Mouse (Mus musculus) liver, adult 2 months (tissue): ENCODE measurements around the gene Kcnk10. TPM values are rescaled to one million over a fixed set of nuclear protein-coding genes. Genes with fewer than 3 reads are reported as not detected.
"Not testable (repeated sequence)": the region's sequence is repeated elsewhere in the genome, so short reads cannot be mapped to it uniquely, and the experiment has no call there.

ENCODE experiments used
- DNase-seq: peaks from one replicate; pipeline ENCODE4 v3.0.0-alpha.2; 2011; ENCODE audit warnings: low read depth, low spot score; ENCODE audit errors: extremely low read depth
- H3K27ac ChIP-seq: fragments of 200-500 bp; replicated peaks from 2 replicates; pipeline ENCODE4 v1.5.1; 2012; ENCODE audit warnings: low read depth, mild to moderate bottlenecking, control low read depth, inconsistent platforms, low read length; ENCODE audit not compliant: insufficient read depth
- H3K27me3 ChIP-seq: fragments of 200-500 bp; 2 replicates; pipeline ENCODE4 v1.6.1; 2012; ENCODE audit warnings: mild to moderate bottlenecking, moderate library complexity, low read length, inconsistent platforms; ENCODE audit not compliant: control insufficient read depth, insufficient read depth
- H3K36me3 ChIP-seq: fragments of 200-500 bp; 2 replicates; pipeline ENCODE4 v1.6.1; 2012; ENCODE audit warnings: low read length, inconsistent platforms; ENCODE audit not compliant: control insufficient read depth, insufficient read depth
- H3K4me1 ChIP-seq: fragments of 200-500 bp; 2 replicates; pipeline ENCODE4 v1.6.1; 2011; ENCODE audit warnings: low read length; ENCODE audit not compliant: control insufficient read depth, insufficient read depth
- H3K4me3 ChIP-seq: fragments of 200-500 bp; 2 replicates; pipeline ENCODE4 v1.5.1; 2011; ENCODE audit warnings: low read depth, mild to moderate bottlenecking, control low read depth, low read length, moderate library complexity; ENCODE audit not compliant: insufficient read depth
- H3K79me2 ChIP-seq: fragments of 200-500 bp; 2 replicates; pipeline ENCODE4 v1.6.1; 2012; ENCODE audit warnings: inconsistent platforms, mild to moderate bottlenecking, low read length, moderate library complexity; ENCODE audit not compliant: control insufficient read depth, insufficient read depth
- H3K9ac ChIP-seq: fragments of 200-500 bp; 2 replicates; pipeline ENCODE4 v1.6.1; 2012; ENCODE audit warnings: low read depth, mild to moderate bottlenecking, control low read depth, inconsistent platforms, low read length
- CTCF ChIP-seq: fragments of 200-500 bp; IDR thresholded peaks from 2 replicates; pipeline ENCODE4 v1.5.1; 2011; ENCODE audit warnings: low read depth, low read length, control low read depth
- POLR2A ChIP-seq: fragments of 200-500 bp; IDR thresholded peaks from 2 replicates; pipeline ENCODE4 v1.6.1; 2011; ENCODE audit warnings: low read length, control low read depth; ENCODE audit not compliant: insufficient read depth; ENCODE audit errors: extremely low read depth
- WGBS: fragments of 180-500 bp; shearing (Covaris S2); methylation state at CpG from one replicate; pipeline ENCODE4 v1.1.7; 2018; 5-methylcytosine and 5-hydroxymethylcytosine counted together
- polyA plus RNA-seq: library from polyadenylated mRNA; depleted of rRNA; stranded (reverse); fragments of >200 nt; gene quantifications from 2 replicates; pipeline ENCODE4 v1.2.3, GENCODE M21; 2012; rRNA removed
- total RNA-seq: library from RNA; depleted of rRNA; stranded (reverse); fragments of >200 nt; gene quantifications from 2 replicates; pipeline ENCODE4 v1.2.3, GENCODE M21; 2014; rRNA removed

Kcnk10 gene
- total RNA-seq, result 1.1 and 1.2 TPM in 2 replicates
- 0.49 and 0.65 TPM in 2 replicates for polyA plus RNA-seq

- DNase-seq, result no peak
- Histone ChIP-seq H3K36me3 (no peaks in the 10 kb centered on the region), H3K27ac (no peak within 1 kb of the TSS), H3K27me3 (peaks cover 19% of the 10 kb centered on the region), H3K79me2 (no peaks in the 10 kb centered on the region), H3K9ac (no peak within 1 kb of the TSS), H3K4me1 (peaks cover 3% of the 10 kb centered on the region; the same call in 1 of the 2 replicates), H3K4me3 (no peak within 1 kb of the TSS)
- no peak for TF ChIP-seq CTCF
- no peak for TF ChIP-seq POLR2A
- WGBS, result 3% methylated on average over 22 of the region's 22 CpGs
Observed at GRCm38 (mm10) chr12:98577861-98578360, at the start of gene Kcnk10. Gene Kcnk10, minus strand, starts transcription at chr12:98578310.

GRCm38 (mm10) chr12:98627392-98628259 lies 49.5 kb upstream of the Kcnk10 start, which contains the start of gene Spata7:
Gene Spata7, plus strand, starts transcription at chr12:98628157.
- WGBS, result 5% methylated on average over 32 of the region's 32 CpGs
- TF ChIP-seq POLR2A, result no peak
- no peak for TF ChIP-seq CTCF
- Histone ChIP-seq H3K4me1 (peaks cover 2% of the 10 kb centered on the region; the same call in 1 of the 2 replicates), H3K79me2 (no peaks in the 10 kb centered on the region), H3K4me3 (peak within 1 kb of the TSS; percentile 89), H3K9ac (peak within 1 kb of the TSS; percentile 79), H3K27ac (no peak within 1 kb of the TSS), H3K27me3 (no peaks in the 10 kb centered on the region), H3K36me3 (no peaks in the 10 kb centered on the region)
- peak; percentile 65 for DNase-seq

GRCm38 (mm10) chr12:98623266-98623665 lies 45.2 kb upstream of the Kcnk10 start:
- not testable (repeated sequence) for H3K9ac ChIP-seq, H3K36me3 ChIP-seq, H3K4me1 ChIP-seq, H3K79me2 ChIP-seq, H3K27ac ChIP-seq, H3K27me3 ChIP-seq, H3K4me3 ChIP-seq, DNase-seq
- WGBS, result 85% methylated on average over 10 of the region's 10 CpGs

GRCm38 (mm10) chr12:98620922-98621321 lies 42.8 kb upstream of the Kcnk10 start:
- not testable (repeated sequence) for H3K36me3 ChIP-seq, H3K9ac ChIP-seq, H3K79me2 ChIP-seq, H3K4me3 ChIP-seq, H3K4me1 ChIP-seq, DNase-seq, H3K27ac ChIP-seq, H3K27me3 ChIP-seq
- WGBS, result 63% methylated on average over 6 of the region's 6 CpGs

- WGBS, result 17% methylated on average over 2 of the region's 2 CpGs
- no peak overlapping the region for H3K9ac ChIP-seq
- no peak overlapping the region for H3K4me3 ChIP-seq
Observed at GRCm38 (mm10) chr12:98619496-98619895, 41.4 kb upstream of the Kcnk10 start.

GRCm38 (mm10) chr12:98615746-98616145 lies 37.6 kb upstream of the Kcnk10 start:
- Histone ChIP-seq H3K27me3 (no peaks in the 10 kb centered on the region), H3K27ac (no peak overlapping the region), H3K4me3 (no peak overlapping the region), H3K79me2 (no peaks in the 10 kb centered on the region), H3K36me3 (no peaks in the 10 kb centered on the region), H3K9ac (no peak overlapping the region), H3K4me1 (no peaks in the 10 kb centered on the region)
- no peak for DNase-seq
- 59% methylated on average over 5 of the region's 5 CpGs for WGBS
- TF ChIP-seq CTCF (no peak), POLR2A (no peak)

More at GRCm38 (mm10) chr12:98619496-98619895, 41.4 kb upstream of the Kcnk10 start:
- no peaks in the 10 kb centered on the region for H3K79me2 ChIP-seq
- H3K4me1 ChIP-seq, result no peaks in the 10 kb centered on the region
- peak; percentile 72 for DNase-seq
- TF ChIP-seq CTCF, result no peak
- no peak for TF ChIP-seq POLR2A
- no peaks in the 10 kb centered on the region for H3K27me3 ChIP-seq
- H3K36me3 ChIP-seq, result no peaks in the 10 kb centered on the region
- H3K27ac ChIP-seq, result no peak overlapping the region
